Mouse (Mus musculus) lung, postnatal 4 days (tissue): ENCODE data around the gene Them5.

Experiments
- DNase-seq, 2 experiments: peaks; one replicate each; pipeline ENCODE4 v3.0.0; 2021

Them5 gene

GRCm38 (mm10) chr3:94372641-94373040, 30.7 kb downstream of the Them5 start, which contains the start of gene Rorc:
Gene Rorc, plus strand, starts transcription at chr3:94372794.
- DNase-seq, result peak; percentile 53 to 73

GRCm38 (mm10) chr3:94373090-94373489, 31.2 kb downstream of the Them5 start:
- DNase-seq, result peak in 1 of 2 experiments; percentile 53

GRCm38 (mm10) chr3:94373597-94374011, 31.7 kb downstream of the Them5 start:
- DNase-seq, result peak; percentile 45 to 62

- DNase-seq, result no peak
Measured at GRCm38 (mm10) chr3:94374636-94375035, 32.7 kb downstream of the Them5 start.

GRCm38 (mm10) chr3:94375146-94375545, 33.2 kb downstream of the Them5 start:
- no peak for DNase-seq

- DNase-seq, result no peak
Measured at GRCm38 (mm10) chr3:94375861-94376260, 34.0 kb downstream of the Them5 start.

GRCm38 (mm10) chr3:94377028-94377923, 35.4 kb downstream of the Them5 start:
- DNase-seq, result no peak

GRCm38 (mm10) chr3:94379831-94380510, 38.1 kb downstream of the Them5 start:
- DNase-seq, result no peak

GRCm38 (mm10) chr3:94382308-94382707, 40.4 kb downstream of the Them5 start:
- DNase-seq, result no peak

- no peak for DNase-seq
Measured at GRCm38 (mm10) chr3:94383476-94383875, 41.6 kb downstream of the Them5 start.

- DNase-seq, result no peak
Measured at GRCm38 (mm10) chr3:94386671-94387070, 44.8 kb downstream of the Them5 start.

- peak in 1 of 2 experiments; percentile 20 for DNase-seq
Measured at GRCm38 (mm10) chr3:94387391-94387790, 45.5 kb downstream of the Them5 start.

GRCm38 (mm10) chr3:94388047-94388446, 46.1 kb downstream of the Them5 start:
- peak in 1 of 2 experiments; percentile 23 for DNase-seq

GRCm38 (mm10) chr3:94389420-94389819, 47.5 kb downstream of the Them5 start:
- no peak for DNase-seq

GRCm38 (mm10) chr3:94391001-94391400, 49.1 kb downstream of the Them5 start:
- no peak for DNase-seq

- DNase-seq, result no peak
Measured at GRCm38 (mm10) chr3:94392128-94392527, 50.2 kb downstream of the Them5 start.

GRCm38 (mm10) chr3:94393049-94393448, 51.1 kb downstream of the Them5 start:
- no peak for DNase-seq

- no peak for DNase-seq
Measured at GRCm38 (mm10) chr3:94396336-94396735, 54.4 kb downstream of the Them5 start.

GRCm38 (mm10) chr3:94396851-94397250, 55.0 kb downstream of the Them5 start:
- DNase-seq, result no peak
